Mouse (Mus musculus) heart, adult 2 months (tissue): ENCODE results near the gene Coro2b.

Source experiments
- CTCF ChIP-seq: fragments of 200-600 bp; IDR thresholded peaks from 2 replicates; pipeline ENCODE4 v1.8.1; 2022; ENCODE audit warnings: antibody characterized with exemption, mild to moderate bottlenecking, moderate library complexity
- POLR2A ChIP-seq: fragments of 200-500 bp; IDR thresholded peaks from 2 replicates; pipeline ENCODE4 v1.6.1; 2011; ENCODE audit warnings: mild to moderate bottlenecking, low read depth, low read length, control low read depth; ENCODE audit not compliant: insufficient read depth

GRCm38 (mm10) chr9:62470398-62470797, 66.4 kb downstream of the Coro2b start:
- TF ChIP-seq POLR2A (no peak), CTCF (peak; percentile 97)
